In the genomic region with DNA sequence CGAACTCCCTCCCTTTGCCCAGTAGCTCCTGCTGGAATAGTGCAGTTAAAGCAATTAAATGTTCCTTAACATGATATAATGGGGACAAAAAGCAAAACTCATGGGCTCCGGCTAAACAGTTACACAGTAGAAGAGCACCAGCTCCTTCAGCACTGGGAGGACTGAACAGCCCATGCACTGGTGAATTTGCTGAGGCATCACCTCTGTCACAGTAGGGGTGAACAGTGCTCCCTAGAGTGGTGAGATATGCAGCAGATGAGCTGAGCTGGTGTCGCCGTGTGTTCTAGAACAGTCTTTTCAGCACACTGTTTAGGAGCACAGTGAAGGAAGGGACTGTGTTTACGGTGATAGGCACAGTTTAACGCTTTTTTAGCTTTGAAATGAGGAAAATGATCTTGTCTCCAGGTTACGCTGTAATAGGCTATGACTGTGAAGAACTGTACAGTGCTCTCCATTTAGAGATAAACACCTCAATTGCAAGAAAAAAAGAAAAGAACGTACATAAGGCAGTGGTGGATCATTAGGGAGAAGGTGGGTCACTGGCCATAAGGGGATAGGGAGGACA, we compare ENCODE assay signal across 15 mouse cellular contexts.
A peak's percentile ranks its signal among the peaks of the same experiment; 100 is the strongest.
DNase-seq lines count a peak whose midpoint lies in the region; ATAC-seq and TF ChIP-seq lines count a peak whose summit lies in the region.
"Had no signal": no experiment of that assay in that cellular context is flagged by ENCODE, and none has a peak within 500 bp of the region (broad histone marks: within the 10 kb centered on the region; RNA-seq: fewer than 3 reads in every experiment).

No protein-coding gene starts in this region.

- no peaks in the 10 kb centered on the region for H3K36me3 ChIP-seq in heart, postnatal 0 days (replicated peaks; ENCODE audit: control insufficient read depth, insufficient read depth, low read length)
- no peaks in the 10 kb centered on the region for H3K36me3 ChIP-seq in heart, embryonic 10.5 days
- H3K36me3 ChIP-seq: embryonic facial prominence, embryonic 15.5 days; forebrain, embryonic 12.5 days; hindbrain, embryonic 15.5 days had no signal

- intact Hi-C loops in left cerebral cortex, adult 2 months (cut with DNase I) = no loop called here

- 87% methylated on average over 8 of the region's 8 CpGs for WGBS in heart, postnatal 0 days
- 89% methylated on average over 8 of the region's 8 CpGs for WGBS in heart, embryonic 10.5 days
- WGBS in bone marrow, adult 2 months = 60% methylated on average over 8 of the region's 8 CpGs

- no peak for TF ChIP-seq POLR2A in bone marrow, adult 2 months (IDR thresholded peaks at IDR 0.05; ENCODE audit: borderline replicate concordance, control insufficient read depth, low read depth, low read length)

- DNase-seq in heart, postnatal 0 days (ENCODE audit: low spot score) = no peak
- no peak for DNase-seq in heart, embryonic 10.5 days (ENCODE audit: low spot score)
- DNase-seq in thymus, postnatal 25 days = peak; percentile 47
- no peak for DNase-seq in urinary bladder, postnatal 10 days (ENCODE audit: low spot score)
- no peak for DNase-seq in left cerebral cortex, adult 2 months (ENCODE audit: extremely low spot score in 1 of 2, low spot score in 2 of 2)
- no peak for DNase-seq in frontal cortex, postnatal 25 days (ENCODE audit: low spot score in 2 of 2)
- DNase-seq: cerebellum, adult 8-10 months; heart, postnatal 10 days; lung, postnatal 10 days had no signal

- H3K4me2 ChIP-seq in heart, postnatal 0 days (ENCODE audit: low read depth, low read length) = no peak overlapping the region
- H3K4me2 ChIP-seq: embryonic facial prominence, embryonic 15.5 days; forebrain, embryonic 12.5 days; hindbrain, embryonic 15.5 days; midbrain, embryonic 11.5 days had no signal

- H3K27ac ChIP-seq in heart, postnatal 0 days (ENCODE audit: low read depth) = peak overlapping the region; percentile 46; the same call in 1 of the 2 replicates
- H3K27ac ChIP-seq in heart, embryonic 10.5 days = no peak overlapping the region
- H3K27ac ChIP-seq in bone marrow, adult 2 months (ENCODE audit: control insufficient read depth, insufficient read depth, low read depth, low read length, poor library complexity) = peak overlapping the region; percentile 87
- no peak overlapping the region for H3K27ac ChIP-seq in left cerebral cortex, adult 2 months
- H3K27ac ChIP-seq: embryonic facial prominence, embryonic 15.5 days; forebrain, embryonic 12.5 days; hindbrain, embryonic 15.5 days had no signal

- TF ChIP-seq CTCF in heart, postnatal 0 days (IDR thresholded peaks at IDR 0.05; ENCODE audit: low read depth) = no peak
- no peak for TF ChIP-seq CTCF in bone marrow, adult 2 months (IDR thresholded peaks at IDR 0.05; ENCODE audit: control insufficient read depth, insufficient read depth, low read length)
- no peak for TF ChIP-seq CTCF in left cerebral cortex, adult 2 months (IDR thresholded peaks at IDR 0.05)

- H3K27me3 ChIP-seq in heart, postnatal 0 days (ENCODE audit: control insufficient read depth, insufficient read depth, low read length) = no peaks in the 10 kb centered on the region
- H3K27me3 ChIP-seq in heart, embryonic 10.5 days (ENCODE audit: insufficient read depth, poor library complexity, severe bottlenecking) = no peaks in the 10 kb centered on the region
- H3K27me3 ChIP-seq: embryonic facial prominence, embryonic 15.5 days; forebrain, embryonic 12.5 days; hindbrain, embryonic 15.5 days had no signal

- no peak for TF ChIP-seq EP300 in heart, postnatal 0 days (IDR thresholded peaks at IDR 0.05; ENCODE audit: low read depth)

- 0 out of 2 replicates have a peak, but pooled peaks cover 3% of the 10 kb centered on the region for H3K9me3 ChIP-seq in heart, postnatal 0 days (replicated peaks; ENCODE audit: control insufficient read depth, low read length)
- no peaks in the 10 kb centered on the region for H3K9me3 ChIP-seq in heart, embryonic 10.5 days
- H3K9me3 ChIP-seq: embryonic facial prominence, embryonic 15.5 days; forebrain, embryonic 12.5 days; hindbrain, embryonic 15.5 days had no signal

- ATAC-seq in heart, postnatal 0 days (ENCODE audit: insufficient read depth, low read depth) = no peak
- peak; percentile 26; the same call in 1 of the 2 replicates for ATAC-seq in megakaryocyte progenitor cell, adult 5-6 weeks (replicated peaks; ENCODE audit: poor library complexity)

- H3K4me3 ChIP-seq in heart, postnatal 0 days (ENCODE audit: low read depth, low read length) = no peak overlapping the region
- no peak overlapping the region for H3K4me3 ChIP-seq in heart, embryonic 10.5 days
- H3K4me3 ChIP-seq in bone marrow, adult 2 months (replicated peaks; ENCODE audit: control insufficient read depth, low read depth, low read length) = no peak overlapping the region
- no peak overlapping the region for H3K4me3 ChIP-seq in left cerebral cortex, adult 2 months
- H3K4me3 ChIP-seq: embryonic facial prominence, embryonic 15.5 days; forebrain, embryonic 12.5 days; hindbrain, embryonic 15.5 days had no signal

- no peaks in the 10 kb centered on the region for H3K4me1 ChIP-seq in heart, postnatal 0 days (ENCODE audit: control insufficient read depth, insufficient read depth)
- no peaks in the 10 kb centered on the region for H3K4me1 ChIP-seq in heart, embryonic 10.5 days
- peaks cover 6% of the 10 kb centered on the region for H3K4me1 ChIP-seq in bone marrow, adult 2 months (ENCODE audit: control insufficient read depth, insufficient read depth, low read length)
- H3K4me1 ChIP-seq: embryonic facial prominence, embryonic 15.5 days; forebrain, embryonic 12.5 days; hindbrain, embryonic 15.5 days had no signal

- H3K9ac ChIP-seq in heart, postnatal 0 days (replicated peaks; ENCODE audit: low read depth, low read length) = no peak overlapping the region
- H3K9ac ChIP-seq: embryonic facial prominence, embryonic 15.5 days; forebrain, embryonic 12.5 days; hindbrain, embryonic 15.5 days had no signal

Comparison
In these comparisons a context has a peak if more than half of its experiments do, and no peak if none do; other contexts are left out.
1. H3K27ac ChIP-seq: peak in heart, postnatal 0 days (single experiment) and bone marrow, adult 2 months (single experiment); none in heart, embryonic 10.5 days (single experiment) and left cerebral cortex, adult 2 months (single experiment).